ENCODE assay signal across 8 mouse cellular contexts in the genomic region with DNA sequence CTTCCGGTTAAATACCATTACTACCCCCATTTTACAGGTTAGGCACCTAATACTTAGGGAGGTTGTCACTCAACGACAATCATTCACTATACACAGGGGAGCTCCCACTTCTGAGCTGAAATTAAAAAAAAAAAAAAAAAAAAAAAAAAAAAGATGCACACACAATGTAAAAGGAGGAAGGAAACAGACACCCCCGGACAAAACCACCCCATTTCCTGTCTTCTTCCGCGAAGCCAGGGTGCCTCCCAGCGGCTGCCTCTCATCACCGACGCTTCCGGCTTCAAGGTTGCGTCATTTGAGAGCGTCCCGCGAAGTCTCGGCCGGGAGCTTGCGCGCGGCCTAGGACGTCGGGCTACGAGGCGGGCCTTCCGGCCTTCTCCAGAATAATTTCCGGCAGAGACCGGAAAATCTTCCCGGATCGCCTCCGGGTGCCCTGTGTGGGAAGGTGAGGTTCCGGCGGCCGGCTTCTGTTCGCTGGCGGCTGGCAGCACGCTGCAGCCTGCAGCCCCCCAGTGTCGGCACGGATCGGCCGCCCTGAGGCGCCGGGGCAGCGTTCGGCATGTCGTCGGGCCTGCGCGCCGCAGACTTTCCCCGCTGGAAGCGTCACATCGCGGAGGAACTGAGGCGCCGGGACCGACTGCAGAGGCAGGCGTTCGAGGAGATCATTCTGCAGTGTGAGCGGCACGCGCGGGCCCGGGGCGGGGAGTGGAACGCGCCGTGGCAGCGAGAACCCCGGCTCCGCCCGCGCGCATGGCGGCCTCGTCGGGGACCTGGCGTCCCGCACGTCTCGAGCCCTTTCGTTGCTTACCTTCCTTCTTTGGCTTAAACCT. TPM values are rescaled to one million over a fixed set of nuclear protein-coding genes. Genes with fewer than 3 reads are reported as not detected.
DNase-seq lines count a peak whose midpoint lies in the region; ATAC-seq and TF ChIP-seq lines count a peak whose summit lies in the region.

A gene (plus strand): TSS at position 230 of the 830 bp plus-strand sequence.

- TF ChIP-seq CTCF in ES-Bruce4 (IDR thresholded peaks at IDR 0.05; ENCODE audit: low read depth, low read length), result peak; percentile 59
- TF ChIP-seq CTCF in liver, postnatal 0 days (IDR thresholded peaks at IDR 0.05; ENCODE audit: low read depth), result peak; percentile 78

- no peaks in the 10 kb centered on the region for H3K4me1 ChIP-seq in ES-Bruce4 (ENCODE audit: control insufficient read depth, insufficient read depth, low read length)
- peaks cover 15% of the 10 kb centered on the region for H3K4me1 ChIP-seq in forebrain, embryonic 13.5 days
- H3K4me1 ChIP-seq in liver, postnatal 0 days (ENCODE audit: insufficient read depth), result peaks cover 15% of the 10 kb centered on the region
- peaks cover 8% of the 10 kb centered on the region for H3K4me1 ChIP-seq in neural tube, embryonic 14.5 days (ENCODE audit: control insufficient read depth, insufficient read depth, low read length)

- peak within 1 kb of the TSS; percentile 81 for H3K4me2 ChIP-seq in forebrain, embryonic 13.5 days
- peak within 1 kb of the TSS; percentile 90 for H3K4me2 ChIP-seq in liver, postnatal 0 days (ENCODE audit: low read depth, low read length)
- H3K4me2 ChIP-seq in neural tube, embryonic 14.5 days (ENCODE audit: low read depth, low read length), result peak within 1 kb of the TSS; percentile 58

- peak within 1 kb of the TSS; percentile 93 for H3K4me3 ChIP-seq in ES-Bruce4 (ENCODE audit: low read depth, low read length)
- peak within 1 kb of the TSS; percentile 99 for H3K4me3 ChIP-seq in forebrain, embryonic 13.5 days
- peak within 1 kb of the TSS; percentile 96 for H3K4me3 ChIP-seq in liver, postnatal 0 days (ENCODE audit: low read depth, low read length)
- peak within 1 kb of the TSS; percentile 95 for H3K4me3 ChIP-seq in neural tube, embryonic 14.5 days (ENCODE audit: low read depth, low read length)

- H3K27ac ChIP-seq in ES-Bruce4 (ENCODE audit: insufficient read depth, low read length), result no peak within 1 kb of the TSS
- peak within 1 kb of the TSS; percentile 86 for H3K27ac ChIP-seq in forebrain, embryonic 13.5 days
- peak within 1 kb of the TSS; percentile 98 for H3K27ac ChIP-seq in liver, postnatal 0 days (ENCODE audit: low read depth)
- peak within 1 kb of the TSS; percentile 89 for H3K27ac ChIP-seq in neural tube, embryonic 14.5 days (ENCODE audit: low read depth, low read length)

- 1% methylated on average over 73 of the region's 79 CpGs for WGBS in forebrain, embryonic 13.5 days
- WGBS in large intestine, adult 2 months, result 1% methylated on average over 79 of the region's 79 CpGs
- WGBS in liver, postnatal 0 days (ENCODE audit: insufficient replicate concordance), result under 1% methylated on average over 71 of the region's 79 CpGs
- under 1% methylated on average over 79 of the region's 79 CpGs for WGBS in neural tube, embryonic 14.5 days

- H3K36me3 ChIP-seq in ES-Bruce4 (ENCODE audit: control insufficient read depth, insufficient read depth, low read length, poor library complexity, severe bottlenecking), result peaks cover 26% of the 10 kb centered on the region
- peaks cover 18% of the 10 kb centered on the region for H3K36me3 ChIP-seq in forebrain, embryonic 13.5 days (ENCODE audit: poor library complexity, severe bottlenecking)
- peaks cover 18% of the 10 kb centered on the region for H3K36me3 ChIP-seq in liver, postnatal 0 days (replicated peaks; ENCODE audit: insufficient read depth, low read length)
- peaks cover 13% of the 10 kb centered on the region; the same call in 1 of the 2 replicates for H3K36me3 ChIP-seq in neural tube, embryonic 14.5 days (ENCODE audit: control insufficient read depth, insufficient read depth, low read length)

- no peak for TF ChIP-seq POLR2A in ES-Bruce4 (IDR thresholded peaks at IDR 0.05; ENCODE audit: insufficient read depth, low read length)

- intact Hi-C loops in heart, postnatal 10 days (cut with DNase I), result loop anchor here (2.0 to 10.0 kb wide), 3 partner anchors 166 to 541 kb away; a partner anchor contains a TSS

- DNase-seq in heart, postnatal 10 days, result peak; percentile 96 to 97
- peak; percentile 92 for DNase-seq in large intestine, adult 2 months (ENCODE audit: low read depth, low spot score)
- DNase-seq in liver, postnatal 0 days, result peak; percentile 95
- DNase-seq in testis, postnatal 10 days (ENCODE audit: low spot score), result peak; percentile 91

- peak; percentile 53; the same call in 1 of the 2 replicates for TF ChIP-seq EP300 in ES-Bruce4 (IDR thresholded peaks at IDR 0.05; ENCODE audit: insufficient read depth, low read depth, low read length)
- TF ChIP-seq EP300 in liver, postnatal 0 days (IDR thresholded peaks at IDR 0.05; ENCODE audit: low read depth), result peak; percentile 84

- peak; percentile 99 for ATAC-seq in cerebellum, adult (ENCODE audit: insufficient number of reproducible peaks, low FRiP score, low TSS enrichment)
- peak; percentile 99 for ATAC-seq in forebrain, embryonic 13.5 days
- ATAC-seq in liver, postnatal 0 days, result peak; percentile 99
- ATAC-seq in neural tube, embryonic 14.5 days (ENCODE audit: low read depth), result peak; percentile 99

- H3K9ac ChIP-seq in ES-Bruce4 (ENCODE audit: low read depth, poor library complexity, severe bottlenecking), result peak within 1 kb of the TSS; percentile 95
- peak within 1 kb of the TSS; percentile 95 for H3K9ac ChIP-seq in forebrain, embryonic 13.5 days
- peak within 1 kb of the TSS; percentile 98 for H3K9ac ChIP-seq in liver, postnatal 0 days (replicated peaks)
- peak within 1 kb of the TSS; percentile 91 for H3K9ac ChIP-seq in neural tube, embryonic 14.5 days (replicated peaks; ENCODE audit: low read depth, low read length)

- H3K9me3 ChIP-seq in ES-Bruce4 (replicated peaks; ENCODE audit: control insufficient read depth, insufficient read depth, low read length, poor library complexity, severe bottlenecking), result no peaks in the 10 kb centered on the region
- H3K9me3 ChIP-seq in forebrain, embryonic 13.5 days (replicated peaks), result no peaks in the 10 kb centered on the region
- H3K9me3 ChIP-seq in liver, postnatal 0 days (ENCODE audit: low read length), result no peaks in the 10 kb centered on the region
- no peaks in the 10 kb centered on the region for H3K9me3 ChIP-seq in neural tube, embryonic 14.5 days (ENCODE audit: control insufficient read depth, low read length)

- no peaks in the 10 kb centered on the region for H3K27me3 ChIP-seq in ES-Bruce4 (ENCODE audit: control insufficient read depth, insufficient read depth, low read length, poor library complexity, severe bottlenecking)
- peaks cover 4% of the 10 kb centered on the region; the same call in 1 of the 2 replicates for H3K27me3 ChIP-seq in forebrain, embryonic 13.5 days
- H3K27me3 ChIP-seq in liver, postnatal 0 days (ENCODE audit: insufficient read depth, low read length), result no peaks in the 10 kb centered on the region
- H3K27me3 ChIP-seq in neural tube, embryonic 14.5 days (ENCODE audit: control insufficient read depth, insufficient read depth, low read length), result no peaks in the 10 kb centered on the region

RNA-seq across cellular contexts. Expression of the gene that starts here (rescaled TPM):
- 42.3 and 44.5 TPM in 2 replicates for polyA plus RNA-seq in ES-Bruce4 (2011; ENCODE audit: insufficient read depth, insufficient read length, low read depth, missing spikeins)
- 43.8 and 49.9 TPM in 2 replicates for polyA plus RNA-seq in forebrain, embryonic 13.5 days (2015; fragmentation: Nextera tagmentation; extraction: Ambion mirVana)
- total RNA-seq in heart, postnatal 10 days (2021), result 10 to 100 TPM; 25.6 to 27.9 TPM
- 16.2 and 19.1 TPM in 2 replicates for polyA plus RNA-seq in large intestine, adult 2 months (2012; rRNA removed)
- 15.4 and 18.6 TPM in 2 replicates for polyA plus RNA-seq in liver, postnatal 0 days (2015; fragmentation: Nextera tagmentation; extraction: Ambion mirVana)
- 76.3 and 80.3 TPM in 2 replicates for polyA plus RNA-seq in neural tube, embryonic 14.5 days (2014; fragmentation: Nextera tagmentation; extraction: Ambion mirVana)
